Mouse (Mus musculus): ENCODE results near the gene Tmprss7.

Tmprss7 gene

GRCm38 (mm10) chr16:45629497-45630105, 63.9 kb downstream of the Tmprss7 start:
- no peak for DNase-seq (ENCODE audit: low spot score in 2 of 2)

DNA sequence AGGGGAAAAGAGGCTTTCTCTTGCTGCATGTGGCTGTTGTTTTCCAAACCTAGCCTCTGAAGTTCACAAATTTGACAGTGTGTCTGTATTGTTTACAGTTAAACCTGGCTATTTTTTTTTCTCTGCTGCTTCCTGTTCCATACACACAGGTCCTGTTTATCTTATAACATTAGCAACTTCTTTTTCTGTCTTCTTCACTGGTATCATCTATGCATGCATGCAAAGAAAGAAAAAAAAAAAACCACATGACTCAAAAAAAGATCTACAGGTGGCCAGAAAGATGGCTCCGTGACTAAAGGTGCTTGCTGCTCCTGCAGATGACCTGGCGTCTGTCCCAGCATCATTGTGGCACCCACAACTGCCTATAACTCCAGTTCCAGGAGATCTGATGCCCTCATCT, 68.1 kb downstream of the Tmprss7 start:
- DNase-seq (ENCODE audit: low spot score in 2 of 2): no peak

GRCm38 (mm10) chr16:45624791-45625190, 68.7 kb downstream of the Tmprss7 start:
- DNase-seq (ENCODE audit: low spot score in 2 of 2): no peak

- no peak for DNase-seq (ENCODE audit: low spot score in 2 of 2)
Observed at GRCm38 (mm10) chr16:45623230-45623629, 70.2 kb downstream of the Tmprss7 start.

DNA sequence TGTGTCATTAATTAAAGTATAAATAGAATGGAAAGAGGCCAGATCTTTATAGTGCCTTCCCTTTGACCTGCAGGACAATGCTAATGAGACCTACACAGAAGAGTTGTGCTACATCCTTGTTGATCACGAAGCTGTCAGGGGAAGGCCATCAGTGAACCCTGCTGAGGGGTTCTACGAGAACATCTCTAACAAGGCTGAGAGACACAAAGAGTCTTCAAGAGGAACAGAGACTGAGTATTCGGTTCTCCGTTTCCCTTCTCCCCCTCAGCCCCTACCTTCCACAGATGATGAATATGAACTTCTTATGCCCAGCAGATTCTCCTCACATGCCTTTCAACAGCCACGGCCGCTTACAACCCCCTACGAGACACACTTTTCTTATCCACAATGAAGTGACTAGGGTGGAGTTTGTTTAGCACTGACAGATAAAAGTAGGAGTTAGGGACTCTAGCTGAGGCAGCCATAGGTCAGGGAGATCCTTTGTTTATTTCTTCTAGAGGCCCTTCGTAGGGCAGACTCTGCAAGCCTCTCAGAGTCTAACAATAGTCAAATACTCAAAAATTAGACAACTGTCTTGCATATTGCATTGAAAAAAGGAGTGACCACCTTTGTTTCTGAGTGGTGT, 73.6 kb downstream of the Tmprss7 start:
- DNase-seq (ENCODE audit: low spot score in 2 of 2): no peak

DNA sequence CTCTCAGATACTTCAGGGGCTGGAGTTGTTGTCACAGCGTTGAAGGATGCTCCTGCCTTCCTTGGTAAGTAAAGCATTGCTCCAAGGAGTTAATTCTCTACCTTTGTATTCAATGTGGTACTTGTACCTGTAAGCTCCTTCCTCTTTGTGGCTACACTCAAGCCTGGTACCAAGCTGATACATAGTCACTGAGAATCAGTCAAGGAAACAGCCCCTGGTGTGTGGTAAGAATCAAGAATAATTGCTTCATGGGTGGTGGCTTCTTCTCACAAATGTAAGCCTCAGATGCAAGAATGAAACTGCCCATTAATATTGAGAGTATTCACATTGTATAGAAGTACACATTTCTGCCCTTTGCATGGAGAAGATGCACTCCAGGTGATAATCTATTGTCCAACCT, 77.5 kb downstream of the Tmprss7 start:
- DNase-seq (ENCODE audit: low spot score in 2 of 2): no peak

- no peak for DNase-seq (ENCODE audit: low spot score in 2 of 2)
Observed at GRCm38 (mm10) chr16:45613247-45613646, 80.2 kb downstream of the Tmprss7 start.

DNA sequence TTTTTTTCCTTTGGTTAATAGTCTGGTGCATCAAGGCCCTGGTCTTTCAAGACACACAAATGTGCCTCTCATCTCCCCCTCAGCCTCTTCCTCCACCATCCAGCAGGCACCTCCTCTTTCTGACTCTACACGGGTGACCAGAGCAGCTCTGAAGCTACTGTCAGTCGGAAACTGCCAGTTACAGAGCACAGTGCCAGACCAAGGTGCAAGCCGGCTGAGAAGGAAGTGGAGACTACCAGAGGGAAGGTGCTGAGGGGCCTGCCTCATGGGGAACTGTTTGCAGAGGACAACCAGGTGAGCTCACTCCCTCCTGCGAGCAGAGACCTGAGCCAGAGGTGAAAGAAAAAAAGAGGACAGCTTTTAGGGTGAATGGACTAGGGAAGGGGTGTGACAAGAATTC, 83.2 kb downstream of the Tmprss7 start, which contains the start of gene Gcsam:
TSS of gene Gcsam (plus strand) at position 114 of the 400 bp plus-strand sequence.
- DNase-seq (ENCODE audit: low spot score in 2 of 2): no peak

- peak in 1 of 2 experiments; percentile 30 for DNase-seq (ENCODE audit: low spot score in 2 of 2)
Observed at GRCm38 (mm10) chr16:45609300-45609699, 84.2 kb downstream of the Tmprss7 start.

DNA sequence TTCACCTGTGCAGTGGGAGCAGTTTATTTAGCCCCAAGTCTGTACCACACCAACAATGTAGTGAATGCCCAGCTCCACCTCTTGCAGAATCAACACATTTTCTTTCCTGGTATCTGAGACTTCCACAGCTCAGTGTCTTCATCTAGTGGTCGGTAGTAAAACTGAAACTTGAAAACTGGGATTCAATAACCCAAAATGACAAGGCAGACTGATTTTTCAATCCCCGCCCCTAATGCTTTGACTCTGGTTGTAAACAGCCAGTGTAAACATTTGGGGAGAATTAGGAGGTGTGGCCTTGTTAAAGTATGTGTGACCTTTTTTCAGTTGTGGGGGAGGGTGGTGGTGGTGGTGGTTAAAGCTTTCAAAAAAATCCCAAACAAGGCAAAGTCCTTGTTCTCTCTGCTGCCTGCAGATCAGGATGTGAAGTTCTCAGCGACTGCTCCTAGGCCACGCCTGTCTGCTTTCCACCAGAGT, 84.9 kb downstream of the Tmprss7 start:
- DNase-seq (ENCODE audit: low spot score in 2 of 2): no peak

Data from spleen, postnatal 10 days (tissue).